Mouse (Mus musculus) R1 (cell line): ENCODE measurements around the gene Drd4.
"Not testable (repeated sequence)": the region's sequence is repeated elsewhere in the genome, so short reads cannot be mapped to it uniquely, and the experiment has no call there.

Experiments
- DNase-seq: peaks from one replicate; pipeline ENCODE4 v3.0.0-alpha.2; 2018; ENCODE audit warnings: low read depth, low spot score

Gene Drd4

GRCm38 (mm10) chr7:141291921-141292582, at the start of gene Drd4:
Gene Drd4 (plus strand): TSS chr7:141292006.
- DNase-seq = peak; percentile 61

DNA sequence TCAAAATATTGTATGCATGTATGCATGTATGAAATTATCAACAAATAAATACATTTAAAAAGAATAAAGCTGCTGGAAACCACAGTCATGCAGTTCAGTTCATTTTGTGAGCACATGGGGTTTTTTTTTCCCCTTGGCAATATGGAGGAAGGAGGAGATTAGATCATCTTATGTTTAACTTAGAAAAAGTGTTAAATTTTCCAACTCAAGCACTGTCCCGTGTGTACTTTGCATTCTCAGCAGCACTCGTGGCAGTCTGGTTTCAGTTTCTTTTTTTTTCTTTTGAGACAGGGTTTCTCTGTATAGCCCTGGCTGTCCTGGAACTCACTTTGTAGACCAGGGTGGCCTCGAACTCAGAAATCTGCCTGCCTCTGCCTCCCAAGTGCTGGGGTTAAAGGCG, 41.3 kb upstream of the Drd4 start:
- DNase-seq = not testable (repeated sequence)

GRCm38 (mm10) chr7:141256159-141256558, 35.6 kb upstream of the Drd4 start:
- DNase-seq = no peak

DNA sequence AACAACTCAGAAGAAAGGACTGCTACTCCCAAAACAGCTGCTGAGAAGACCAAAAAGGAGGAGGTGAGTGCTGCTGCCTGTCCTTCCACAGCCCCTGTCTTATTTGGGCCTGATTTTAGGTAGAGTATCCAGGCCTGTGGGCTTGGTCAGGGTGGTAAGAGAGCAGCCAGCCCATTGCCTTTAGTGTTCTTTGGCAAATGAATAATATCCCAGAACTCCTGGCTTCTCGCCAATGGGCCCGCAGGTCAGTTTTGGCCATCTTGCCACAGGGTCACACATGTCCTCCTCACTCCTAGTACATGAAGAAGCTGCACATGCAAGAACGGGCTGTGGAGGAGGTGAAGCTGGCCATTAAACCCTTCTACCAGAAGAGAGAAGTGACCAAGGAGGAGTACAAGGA, 30.3 kb upstream of the Drd4 start:
- DNase-seq = no peak

GRCm38 (mm10) chr7:141263640-141264039, 28.2 kb upstream of the Drd4 start:
- DNase-seq = peak; percentile 21

DNA sequence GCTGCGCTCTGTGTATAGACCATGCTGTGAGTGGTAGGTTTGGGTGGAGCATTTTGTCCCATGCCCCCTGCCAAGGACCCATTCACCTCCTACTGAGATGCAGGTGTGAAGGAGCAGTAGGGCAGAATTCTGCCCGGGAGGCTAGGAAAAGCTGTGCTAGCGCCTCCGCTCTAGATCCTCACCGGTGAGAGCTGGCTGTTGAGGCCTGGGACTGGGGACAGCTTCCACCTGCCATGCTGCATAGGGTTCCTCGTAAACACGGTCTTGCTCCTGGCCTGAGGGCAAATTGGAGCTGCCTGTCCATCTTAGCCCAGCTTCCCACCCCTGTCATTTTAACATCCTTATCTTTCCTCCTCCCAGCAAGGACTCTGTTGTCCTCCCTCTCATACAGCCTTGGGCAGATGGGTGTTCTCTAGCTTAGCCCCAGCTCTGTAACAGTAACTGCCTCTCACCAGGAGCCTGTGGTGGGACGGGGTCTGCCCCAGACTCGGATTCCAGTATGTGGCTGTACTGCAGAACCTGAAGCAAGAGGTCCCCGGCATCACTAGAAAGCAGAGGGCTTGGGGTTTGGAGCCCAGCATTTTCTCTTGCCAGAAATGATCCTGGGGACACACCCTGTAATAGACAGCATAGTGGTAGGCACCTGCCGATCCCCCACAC, 27.6 kb upstream of the Drd4 start:
- DNase-seq = no peak

DNA sequence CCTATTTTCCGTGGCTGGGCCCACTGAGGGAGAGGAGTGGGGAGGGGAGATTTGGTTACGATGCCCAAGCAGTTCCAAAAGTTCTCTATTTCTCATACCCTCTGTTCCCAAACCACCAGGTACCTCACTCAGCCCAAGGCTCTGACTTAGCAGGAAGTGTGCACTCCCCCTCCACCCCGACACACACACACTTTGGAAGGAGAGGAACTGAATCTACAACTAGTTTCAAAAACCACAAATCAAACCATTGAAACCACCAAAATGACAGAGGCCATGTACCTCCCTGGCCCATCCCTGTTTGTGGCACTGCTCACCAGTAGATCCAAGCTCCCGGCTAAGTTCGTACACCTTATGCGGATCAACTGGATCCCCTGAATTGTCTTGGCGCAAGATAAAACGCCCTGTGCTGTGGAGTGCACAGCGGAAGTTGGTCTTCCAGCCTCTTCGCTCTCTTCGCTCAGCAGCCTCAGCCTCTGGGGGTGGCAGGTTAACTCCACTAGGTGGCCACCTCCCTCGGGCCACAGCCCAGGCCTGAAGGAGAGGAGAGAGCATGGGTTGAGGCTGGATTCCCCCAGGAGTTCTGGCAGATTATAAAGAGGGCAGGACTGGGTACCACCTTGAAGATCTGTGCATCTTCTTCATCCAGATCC, 26.9 kb upstream of the Drd4 start:
- DNase-seq = peak; percentile 39

GRCm38 (mm10) chr7:141265411-141265738, 26.4 kb upstream of the Drd4 start:
- no peak for DNase-seq

DNA sequence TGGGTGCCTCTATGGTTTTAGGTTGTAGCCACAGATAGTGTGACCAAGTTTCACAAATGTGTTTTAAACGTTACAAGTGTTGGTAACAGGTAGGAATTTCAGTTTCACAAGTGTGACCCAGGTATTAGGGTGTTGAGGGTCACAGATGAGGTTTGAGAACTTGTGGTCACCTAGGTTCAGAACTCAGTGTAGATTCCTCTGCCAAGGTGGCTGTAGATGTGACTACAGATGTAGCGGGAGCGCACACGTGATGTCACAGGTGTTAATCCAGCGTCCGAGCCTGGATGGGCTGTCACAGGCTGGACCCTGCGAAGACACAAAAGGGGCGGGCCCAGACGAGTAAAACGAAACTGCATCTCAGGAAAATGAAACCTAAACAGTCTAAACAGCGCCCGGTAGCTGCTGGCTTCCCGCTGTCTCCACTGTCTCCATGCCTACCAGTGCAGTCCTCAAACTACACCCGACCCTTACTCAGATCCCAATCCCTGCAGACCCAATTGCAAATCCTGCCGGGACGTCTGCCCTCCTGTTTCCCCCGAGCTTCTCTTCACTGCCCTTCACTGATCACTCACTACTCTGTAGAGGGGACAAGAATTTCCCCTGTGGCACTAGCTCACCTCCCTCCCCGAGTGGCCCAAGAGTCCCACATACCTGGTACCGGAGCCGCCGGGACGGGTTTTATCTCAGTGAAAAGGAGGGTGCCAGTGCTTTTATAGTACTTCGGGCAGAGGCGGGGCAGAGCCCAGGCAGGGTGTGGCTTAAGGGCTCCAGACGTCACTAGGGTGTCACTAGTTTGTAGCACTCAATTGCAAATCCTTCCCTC, 25.9 kb upstream of the Drd4 start, which contains the start of gene Irf7:
Gene Irf7 (minus strand): TSS at position 743 of the 823 bp plus-strand sequence.
- DNase-seq = peak; percentile 30

DNA sequence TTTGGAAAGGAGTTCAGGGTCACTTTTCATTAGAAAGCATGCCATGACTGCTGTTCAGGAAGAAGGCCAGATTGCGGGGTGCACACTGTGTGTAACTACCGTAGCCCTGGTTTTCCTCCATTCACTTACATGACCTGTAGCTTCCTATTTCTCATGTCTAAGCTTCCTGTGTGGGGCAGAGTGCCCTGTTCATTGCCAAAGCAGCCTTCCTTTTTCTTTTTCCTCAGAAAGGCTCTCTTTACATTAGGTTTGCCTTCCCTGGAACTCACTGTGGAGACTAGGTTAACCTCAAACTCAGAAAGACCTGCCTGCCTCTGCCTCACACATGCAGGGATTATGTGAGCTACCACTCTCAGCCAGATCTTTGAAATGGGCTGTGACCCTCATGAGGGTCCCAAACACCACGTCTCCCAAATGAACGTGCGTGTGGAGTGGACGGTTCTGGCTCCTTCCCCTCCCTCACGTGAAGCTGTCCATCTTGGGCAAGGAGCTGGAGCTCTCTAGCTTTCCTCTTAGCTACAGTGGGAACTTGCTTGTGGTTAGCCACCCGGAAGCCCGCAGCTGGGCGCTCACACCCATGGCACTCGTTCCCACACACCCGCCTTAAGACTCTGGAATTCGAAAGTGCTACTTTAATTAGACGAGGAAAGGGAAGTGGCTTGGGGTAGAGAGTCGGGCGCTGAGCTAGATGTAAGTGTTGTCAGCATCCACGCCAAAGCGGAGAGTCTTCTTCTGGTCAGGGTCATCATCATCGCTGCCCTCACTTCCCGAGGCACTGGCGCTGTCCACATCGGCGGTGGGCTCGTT, 23.1 kb upstream of the Drd4 start:
- no peak for DNase-seq

DNA sequence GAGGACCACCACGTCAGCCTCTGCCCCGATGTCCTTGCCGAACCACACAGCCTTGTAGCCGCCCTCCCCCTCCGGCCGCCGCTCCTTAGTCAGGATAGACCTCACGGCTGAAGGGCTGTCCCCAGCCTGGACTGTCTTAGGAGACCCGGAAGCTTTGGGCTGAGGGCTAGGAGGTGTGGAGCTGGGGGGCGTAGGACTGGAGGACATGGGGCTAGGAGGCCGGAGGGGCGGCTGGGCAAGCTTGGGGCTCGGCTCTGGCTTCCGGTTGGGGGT, 22.6 kb upstream of the Drd4 start:
- no peak for DNase-seq

GRCm38 (mm10) chr7:141270631-141271030, 21.2 kb upstream of the Drd4 start:
- DNase-seq = no peak

DNA sequence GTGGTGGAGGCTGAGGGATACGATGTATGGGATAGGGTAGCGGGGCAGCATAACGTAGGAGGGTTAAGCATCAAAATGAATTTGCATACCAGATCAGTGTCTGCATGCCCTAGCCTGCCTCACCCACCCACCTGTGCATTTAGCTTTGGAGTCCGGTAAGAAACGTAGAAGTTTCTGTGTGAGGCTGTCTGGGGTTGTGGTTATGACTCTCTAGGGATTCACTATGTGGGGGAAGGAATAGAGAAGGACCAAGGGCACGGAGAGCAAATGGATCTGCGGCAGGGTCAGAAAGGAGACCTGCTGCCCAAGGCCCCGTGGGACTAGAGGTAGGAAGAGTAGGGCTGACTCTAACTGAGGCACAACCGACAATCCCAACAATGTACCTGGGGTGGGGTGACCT, 16.4 kb upstream of the Drd4 start:
- DNase-seq = no peak

DNA sequence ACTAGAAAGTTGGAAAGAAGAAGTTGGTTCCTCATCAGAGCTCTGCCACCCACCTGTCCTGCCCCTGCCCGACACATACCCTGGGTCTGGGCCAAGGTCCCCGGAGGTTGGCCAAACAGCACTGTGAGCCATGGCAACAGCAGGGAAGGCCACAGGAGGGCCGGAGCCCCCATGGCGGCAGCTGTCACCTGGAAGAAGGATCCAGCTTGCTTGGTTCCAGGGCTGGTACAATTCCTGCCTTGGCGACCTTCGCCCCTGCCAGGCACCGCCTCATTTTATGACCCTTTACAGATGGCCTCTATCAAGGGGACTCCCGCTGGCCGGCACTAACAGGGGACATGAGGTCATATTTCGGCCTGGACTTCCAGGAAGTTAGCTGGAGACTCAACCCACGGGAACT, 15.3 kb upstream of the Drd4 start, which contains the start of gene Cdhr5:
Gene Cdhr5 (minus strand): TSS at position 241 of the 400 bp plus-strand sequence.
- no peak for DNase-seq

DNA sequence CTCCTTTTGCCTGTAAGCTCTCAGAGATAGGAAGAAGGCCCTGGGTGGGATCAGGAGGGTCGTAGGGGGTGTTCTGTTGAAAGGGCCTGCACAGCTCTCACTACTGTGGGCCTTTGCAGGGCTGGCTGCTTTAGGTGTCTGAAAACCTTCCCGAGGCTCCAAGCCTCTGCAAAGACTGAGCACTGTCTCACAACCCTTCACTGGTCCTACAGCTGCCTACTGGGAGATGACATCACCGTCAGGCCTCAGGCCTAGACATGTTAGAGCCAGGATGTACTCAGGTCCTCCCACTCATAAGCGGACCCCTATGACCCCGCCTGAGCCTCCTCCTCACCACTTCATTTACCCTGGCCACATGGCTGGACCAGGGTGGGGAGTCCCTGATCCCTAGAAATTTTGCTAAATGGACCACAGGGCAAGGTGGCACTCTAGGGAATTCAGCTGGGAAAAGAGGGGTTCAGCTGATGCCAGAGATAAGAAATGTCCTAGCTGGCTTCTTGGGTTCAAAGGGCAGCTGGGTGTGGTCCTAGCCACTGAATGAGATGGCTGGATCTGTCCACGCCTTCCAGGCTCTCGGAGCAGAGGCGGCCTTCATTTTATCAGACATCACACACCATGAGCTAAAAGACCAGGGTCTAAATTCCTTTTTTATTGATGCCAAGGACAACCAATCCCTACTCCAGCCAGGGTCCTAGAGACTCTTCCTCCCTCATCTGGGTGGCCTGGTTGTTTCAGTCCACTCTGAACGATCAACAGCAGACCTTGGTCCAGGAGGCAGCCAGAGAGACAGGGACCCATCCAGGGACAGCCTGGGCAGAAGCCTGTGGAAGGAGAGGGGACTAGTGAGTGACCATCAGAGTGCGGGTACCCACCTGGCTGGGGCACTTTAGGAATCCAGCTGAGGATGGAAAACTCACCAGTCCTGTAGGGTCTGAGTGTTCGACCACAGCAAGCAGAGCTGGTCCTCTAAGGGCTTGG, 13.8 kb upstream of the Drd4 start:
- DNase-seq = no peak

- peak; percentile 71 for DNase-seq
Observed at GRCm38 (mm10) chr7:141278766-141279590, 12.8 kb upstream of the Drd4 start, which contains the start of gene Sct. Gene Sct (minus strand): TSS chr7:141279133.

GRCm38 (mm10) chr7:141281442-141281841, 10.4 kb upstream of the Drd4 start:
- no peak for DNase-seq

GRCm38 (mm10) chr7:141282756-141283155, 9.1 kb upstream of the Drd4 start:
- no peak for DNase-seq

GRCm38 (mm10) chr7:141288042-141288441, 3.8 kb upstream of the Drd4 start:
- DNase-seq = peak; percentile 62
